Comparison of ENCODE assay signal across 9 mouse cellular contexts in the genomic region with DNA sequence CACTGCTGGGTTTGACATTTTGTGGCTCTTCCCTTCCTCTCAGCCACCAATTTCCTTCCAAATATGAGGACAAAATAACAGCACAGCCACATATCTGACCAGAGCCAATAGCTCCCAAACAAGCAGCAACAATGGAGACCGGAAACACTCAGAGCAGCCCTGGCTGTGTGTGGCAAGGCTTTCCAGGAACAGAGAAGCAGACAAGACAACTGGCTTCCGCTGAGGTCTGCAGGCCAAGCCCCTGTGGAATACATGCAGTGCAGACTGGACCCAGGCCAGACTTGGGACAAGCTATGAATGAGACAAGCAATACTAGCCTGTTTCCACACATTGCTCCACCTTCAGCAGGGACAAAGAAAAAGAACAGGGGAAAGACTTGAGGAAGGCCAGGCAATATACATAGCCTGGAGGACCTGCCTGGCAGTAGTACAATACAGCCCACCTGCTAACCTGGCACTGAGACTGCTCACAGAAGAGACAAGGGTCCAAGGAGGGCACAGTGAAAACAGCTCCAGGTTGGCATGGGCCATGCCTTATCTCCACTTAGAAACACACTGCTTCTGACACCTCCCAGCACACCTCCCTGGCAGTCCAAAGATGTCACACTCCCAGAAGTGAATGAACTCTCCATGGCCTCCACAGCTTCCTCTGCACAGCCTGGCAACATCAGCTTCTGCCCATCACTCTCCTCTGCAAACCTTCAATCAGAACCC. TPM values are rescaled to one million over a fixed set of nuclear protein-coding genes. Genes with fewer than 3 reads are reported as not detected.
DNase-seq lines count a peak whose midpoint lies in the region; ATAC-seq lines count a peak whose summit lies in the region.
"Had no signal": no experiment of that assay in that cellular context is flagged by ENCODE, and none has a peak within 500 bp of the region (broad histone marks: within the 10 kb centered on the region; RNA-seq: fewer than 3 reads in every experiment).

No protein-coding gene starts in this region.

- intact Hi-C loops in heart, postnatal 14 days (cut with DNase I), result loop anchor here (5.0 kb wide), 1 partner anchor 35 kb away; no protein-coding TSS in a partner anchor

- no peaks in the 10 kb centered on the region for H3K9me3 ChIP-seq in forebrain, embryonic 15.5 days
- H3K9me3 ChIP-seq in forebrain, embryonic 13.5 days (replicated peaks), result no peaks in the 10 kb centered on the region
- H3K9me3 ChIP-seq in lung, embryonic 15.5 days, result no peaks in the 10 kb centered on the region
- H3K9me3 ChIP-seq: neural tube, embryonic 12.5 days had no signal

- 0 out of 2 replicates have a peak overlapping the region, but pooled peaks have one; percentile 23 for H3K27ac ChIP-seq in forebrain, embryonic 15.5 days (replicated peaks)
- H3K27ac ChIP-seq in forebrain, embryonic 13.5 days, result no peak overlapping the region; the same call in 1 of the 2 replicates
- peak overlapping the region; percentile 23 for H3K27ac ChIP-seq in lung, embryonic 15.5 days
- H3K27ac ChIP-seq: neural tube, embryonic 12.5 days had no signal

- peak; percentile 38 to 59 for DNase-seq in urinary bladder, postnatal 4 days (ENCODE audit: low spot score in 2 of 2)
- DNase-seq in urinary bladder, adult 18-20 months (ENCODE audit: low spot score in 2 of 2), result no peak
- DNase-seq in heart, postnatal 14 days, result peak; percentile 78 to 81
- DNase-seq in thymus, postnatal 10 days (ENCODE audit: low spot score in 2 of 2), result no peak
- no peak for DNase-seq in spleen, adult 12 weeks (ENCODE audit: low spot score)

- WGBS in forebrain, embryonic 15.5 days, result 89% methylated on average over 2 of the region's 2 CpGs
- 80% methylated on average over 2 of the region's 2 CpGs for WGBS in forebrain, embryonic 13.5 days
- 77% methylated on average over 2 of the region's 2 CpGs for WGBS in lung, embryonic 15.5 days

- H3K27me3 ChIP-seq in forebrain, embryonic 15.5 days, result no peaks in the 10 kb centered on the region
- H3K27me3 ChIP-seq in forebrain, embryonic 13.5 days, result no peaks in the 10 kb centered on the region
- no peaks in the 10 kb centered on the region for H3K27me3 ChIP-seq in lung, embryonic 15.5 days
- H3K27me3 ChIP-seq: neural tube, embryonic 12.5 days had no signal

- H3K36me3 ChIP-seq in forebrain, embryonic 15.5 days, result no peaks in the 10 kb centered on the region; the same call in 1 of the 2 replicates
- peaks cover 4% of the 10 kb centered on the region; the same call in 1 of the 2 replicates for H3K36me3 ChIP-seq in forebrain, embryonic 13.5 days (ENCODE audit: poor library complexity, severe bottlenecking)
- H3K36me3 ChIP-seq in lung, embryonic 15.5 days, result peaks cover 4% of the 10 kb centered on the region; the same call in 1 of the 2 replicates

- H3K4me3 ChIP-seq in forebrain, embryonic 15.5 days, result no peak overlapping the region
- H3K4me3 ChIP-seq in forebrain, embryonic 13.5 days, result no peak overlapping the region
- no peak overlapping the region for H3K4me3 ChIP-seq in lung, embryonic 15.5 days
- H3K4me3 ChIP-seq: neural tube, embryonic 12.5 days had no signal

- peaks cover 26% of the 10 kb centered on the region for H3K4me1 ChIP-seq in forebrain, embryonic 15.5 days
- peaks cover 12% of the 10 kb centered on the region for H3K4me1 ChIP-seq in forebrain, embryonic 13.5 days
- peaks cover 9% of the 10 kb centered on the region for H3K4me1 ChIP-seq in lung, embryonic 15.5 days
- H3K4me1 ChIP-seq: neural tube, embryonic 12.5 days had no signal

- no peak overlapping the region for H3K4me2 ChIP-seq in forebrain, embryonic 15.5 days (replicated peaks)
- H3K4me2 ChIP-seq in forebrain, embryonic 13.5 days, result no peak overlapping the region
- no peak overlapping the region for H3K4me2 ChIP-seq in lung, embryonic 15.5 days
- H3K4me2 ChIP-seq: neural tube, embryonic 12.5 days had no signal

- ATAC-seq in forebrain, embryonic 15.5 days (replicated peaks), result no peak
- ATAC-seq in forebrain, embryonic 13.5 days, result no peak
- ATAC-seq in lung, embryonic 15.5 days (ENCODE audit: borderline replicate concordance, extremely low read depth, low FRiP score, low TSS enrichment), result no peak

- H3K9ac ChIP-seq in forebrain, embryonic 15.5 days (replicated peaks), result no peak overlapping the region
- no peak overlapping the region for H3K9ac ChIP-seq in forebrain, embryonic 13.5 days
- H3K9ac ChIP-seq in lung, embryonic 15.5 days, result no peak overlapping the region
- H3K9ac ChIP-seq: neural tube, embryonic 12.5 days had no signal

RNA-seq across cellular contexts. Expression of a gene that starts 58.2 kb away (rescaled TPM):
- polyA plus RNA-seq in forebrain, embryonic 15.5 days (2015; fragmentation: Nextera tagmentation; extraction: Ambion mirVana), result 31.9 and 32.2 TPM in 2 replicates
- polyA plus RNA-seq in forebrain, embryonic 13.5 days (2015; fragmentation: Nextera tagmentation; extraction: Ambion mirVana), result 22.6 and 25.1 TPM in 2 replicates
- 10 to 100 TPM; 35.4 to 36.2 TPM for total RNA-seq in heart, postnatal 14 days (2021)
- polyA plus RNA-seq in lung, embryonic 15.5 days (2015; fragmentation: Nextera tagmentation; extraction: Ambion mirVana), result 16.6 and 19.1 TPM in 2 replicates

Comparison
In these comparisons a context has a peak if more than half of its experiments do, and no peak if none do; other contexts are left out.
1. DNase-seq: peak in urinary bladder, postnatal 4 days (2 of 2) and heart, postnatal 14 days (2 of 2); none in urinary bladder, adult 18-20 months (0 of 2), thymus, postnatal 10 days (0 of 2) and spleen, adult 12 weeks (single experiment).